Mouse (Mus musculus) cerebellum, adult 11 months (tissue): ENCODE data around the gene Rnh1.

Source experiments
- DNase-seq: peaks from one replicate; pipeline ENCODE4 v3.0.0; 2022

The Rnh1 gene

GRCm38 (mm10) chr7:141155362-141155761, 17.3 kb downstream of the Rnh1 start:
- no peak for DNase-seq

GRCm38 (mm10) chr7:141148639-141149038, 24.0 kb downstream of the Rnh1 start:
- DNase-seq = no peak

- peak; percentile 29 for DNase-seq
These were observed 25.6 kb downstream of the Rnh1 start for GRCm38 (mm10) chr7:141147044-141147443.

GRCm38 (mm10) chr7:141146043-141146595, 26.5 kb downstream of the Rnh1 start:
- DNase-seq = no peak

GRCm38 (mm10) chr7:141145403-141145802, 27.3 kb downstream of the Rnh1 start:
- peak; percentile 41 for DNase-seq

GRCm38 (mm10) chr7:141144650-141145049, 28.0 kb downstream of the Rnh1 start:
- DNase-seq = no peak

- DNase-seq = no peak
These were observed 28.8 kb downstream of the Rnh1 start for GRCm38 (mm10) chr7:141143861-141144260.

- DNase-seq = no peak
These were observed 29.5 kb downstream of the Rnh1 start for GRCm38 (mm10) chr7:141143112-141143511.

GRCm38 (mm10) chr7:141141326-141141725, 31.3 kb downstream of the Rnh1 start:
- DNase-seq = no peak

- no peak for DNase-seq
These were observed 40.5 kb downstream of the Rnh1 start for GRCm38 (mm10) chr7:141131904-141132755.

- peak; percentile 86 for DNase-seq
These were observed 41.4 kb downstream of the Rnh1 start for GRCm38 (mm10) chr7:141131024-141131820.

- no peak for DNase-seq
These were observed 49.2 kb downstream of the Rnh1 start for GRCm38 (mm10) chr7:141123517-141123856.

GRCm38 (mm10) chr7:141122689-141123516, 49.8 kb downstream of the Rnh1 start:
- peak; percentile 90 for DNase-seq

GRCm38 (mm10) chr7:141122245-141122644, 50.4 kb downstream of the Rnh1 start, which contains the start of gene Ptdss2:
Gene Ptdss2 (plus strand): TSS chr7:141122382.
- no peak for DNase-seq

GRCm38 (mm10) chr7:141121051-141121531, 51.6 kb downstream of the Rnh1 start:
- DNase-seq = no peak

- DNase-seq = no peak
These were observed 52.1 kb downstream of the Rnh1 start for GRCm38 (mm10) chr7:141120605-141121004.

- DNase-seq = no peak
These were observed 53.2 kb downstream of the Rnh1 start for GRCm38 (mm10) chr7:141119487-141119886.

GRCm38 (mm10) chr7:141117636-141118035, 55.0 kb downstream of the Rnh1 start, which contains the start of gene Ano9:
Gene Ano9 (minus strand): TSS chr7:141117806.
- no peak for DNase-seq

- DNase-seq = no peak
These were observed 56.8 kb downstream of the Rnh1 start for GRCm38 (mm10) chr7:141115874-141116273.
